Mouse (Mus musculus) lung, embryonic 16.5 days (tissue): ENCODE data around the gene Bin2. TPM values are rescaled to one million over a fixed set of nuclear protein-coding genes. Genes with fewer than 3 reads are reported as not detected.

Experiments used
- ATAC-seq: fragments of 200-750 bp; cut with Nextera tagmentation; 2 replicates; pipeline ENCODE4 v1.8.0; 2017; ENCODE audit warnings: low read depth, mild to moderate bottlenecking, moderate library complexity
- H3K27ac ChIP-seq: fragments of 300-500 bp; sonication (generic); 2 replicates; pipeline ENCODE4 v1.5.1; 2014; ENCODE audit warnings: mild to moderate bottlenecking, control low read depth, low read length
- H3K27me3 ChIP-seq: fragments of 300-500 bp; sonication (generic); 2 replicates; pipeline ENCODE4 v1.6.1; 2014; ENCODE audit warnings: low read depth, low read length, mixed read lengths; ENCODE audit not compliant: control insufficient read depth, insufficient read depth
- H3K36me3 ChIP-seq: fragments of 300-500 bp; sonication (generic); 2 replicates; pipeline ENCODE4 v1.6.1; 2014; ENCODE audit warnings: low read length; ENCODE audit not compliant: control insufficient read depth, insufficient read depth
- H3K4me1 ChIP-seq: fragments of 300-500 bp; sonication (generic); replicated peaks from 2 replicates; pipeline ENCODE4 v1.6.1; 2014; ENCODE audit warnings: low read length, mixed read lengths; ENCODE audit not compliant: control insufficient read depth, insufficient read depth
- H3K4me2 ChIP-seq: fragments of 300-500 bp; sonication (generic); 2 replicates; pipeline ENCODE4 v1.6.1; 2014; ENCODE audit warnings: low read depth, low read length, control low read depth
- H3K4me3 ChIP-seq: fragments of 300-500 bp; sonication (generic); 2 replicates; pipeline ENCODE4 v1.5.1; 2014; ENCODE audit warnings: mild to moderate bottlenecking, low read length, control low read depth
- H3K9ac ChIP-seq: fragments of 300-500 bp; sonication (generic); 2 replicates; pipeline ENCODE4 v1.6.1; 2014; ENCODE audit warnings: low read length, control low read depth
- H3K9me3 ChIP-seq: fragments of 300-500 bp; sonication (generic); 2 replicates; pipeline ENCODE4 v1.6.1; 2016; ENCODE audit warnings: low read length; ENCODE audit not compliant: control insufficient read depth
- WGBS: fragments of 180-500 bp; shearing (Covaris S2); extraction: QIAGEN DNeasy Blood & Tissue Kit; methylation state at CpG from one replicate; pipeline ENCODE4 v1.1.7; 2014; 5-methylcytosine and 5-hydroxymethylcytosine counted together
- polyA plus RNA-seq: library from polyadenylated mRNA; unstranded; fragments of >200 nt; fragmentation: Nextera tagmentation; extraction: Ambion mirVana; gene quantifications from 2 replicates; pipeline ENCODE4 v1.2.1, GENCODE M21; 2015

Gene Bin2
- polyA plus RNA-seq, 1 experiment from 2014 or later: 4.6 TPM

DNA sequence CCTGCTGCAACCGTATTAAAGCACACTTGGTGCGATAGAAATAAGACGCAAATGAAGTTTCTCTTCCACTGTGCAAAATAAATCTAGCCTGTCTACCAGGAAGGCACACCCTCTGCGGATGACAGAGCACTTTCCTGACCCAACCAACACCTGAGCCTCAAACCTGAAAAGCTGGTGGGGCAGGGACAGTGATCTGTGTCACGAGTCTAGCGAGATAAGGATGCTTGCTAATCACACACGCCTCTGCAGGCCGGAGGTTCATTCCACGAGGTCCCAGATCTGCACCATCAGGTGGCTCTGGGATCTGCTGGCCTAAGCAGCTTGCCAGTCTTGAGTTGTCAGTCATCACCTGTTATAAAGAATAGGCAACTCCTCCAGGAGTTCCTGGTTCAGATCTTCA lies 17.7 kb downstream of the Bin2 start:
- H3K4me2 ChIP-seq: no peak overlapping the region
- no peak overlapping the region for H3K9ac ChIP-seq
- 49% methylated on average over 9 of the region's 9 CpGs for WGBS
- H3K9me3 ChIP-seq: no peaks in the 10 kb centered on the region
- no peaks in the 10 kb centered on the region for H3K27me3 ChIP-seq
- no peak for ATAC-seq
- H3K4me1 ChIP-seq: no peaks in the 10 kb centered on the region
- no peak overlapping the region for H3K4me3 ChIP-seq
- H3K36me3 ChIP-seq: no peaks in the 10 kb centered on the region
- H3K27ac ChIP-seq: no peak overlapping the region

DNA sequence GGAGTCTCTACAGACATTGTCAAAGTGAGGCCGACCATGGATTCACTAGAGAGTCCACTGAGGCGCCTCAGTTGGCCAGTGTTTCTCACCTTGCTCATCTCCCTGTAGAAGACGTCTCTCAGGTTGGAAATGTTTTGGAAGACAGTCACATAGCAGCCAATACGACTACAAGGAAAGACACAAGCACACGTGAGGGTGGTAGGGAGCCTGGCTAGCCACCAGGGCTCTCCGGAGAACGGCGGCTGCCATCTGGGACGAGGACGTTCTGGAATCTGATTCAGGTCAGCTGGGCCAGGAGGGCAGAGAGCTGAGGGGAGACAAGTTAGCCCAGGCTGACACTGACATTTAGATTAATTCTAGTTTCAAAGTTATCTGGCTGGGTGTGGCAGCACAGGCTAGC lies 19.2 kb downstream of the Bin2 start:
- no peaks in the 10 kb centered on the region for H3K4me1 ChIP-seq
- 83% methylated on average over 10 of the region's 10 CpGs for WGBS
- ATAC-seq: no peak
- no peak overlapping the region for H3K4me2 ChIP-seq
- H3K27ac ChIP-seq: no peak overlapping the region
- H3K9ac ChIP-seq: no peak overlapping the region
- no peaks in the 10 kb centered on the region for H3K9me3 ChIP-seq
- no peak overlapping the region for H3K4me3 ChIP-seq
- H3K27me3 ChIP-seq: no peaks in the 10 kb centered on the region; the same call in 1 of the 2 replicates
- no peaks in the 10 kb centered on the region for H3K36me3 ChIP-seq

DNA sequence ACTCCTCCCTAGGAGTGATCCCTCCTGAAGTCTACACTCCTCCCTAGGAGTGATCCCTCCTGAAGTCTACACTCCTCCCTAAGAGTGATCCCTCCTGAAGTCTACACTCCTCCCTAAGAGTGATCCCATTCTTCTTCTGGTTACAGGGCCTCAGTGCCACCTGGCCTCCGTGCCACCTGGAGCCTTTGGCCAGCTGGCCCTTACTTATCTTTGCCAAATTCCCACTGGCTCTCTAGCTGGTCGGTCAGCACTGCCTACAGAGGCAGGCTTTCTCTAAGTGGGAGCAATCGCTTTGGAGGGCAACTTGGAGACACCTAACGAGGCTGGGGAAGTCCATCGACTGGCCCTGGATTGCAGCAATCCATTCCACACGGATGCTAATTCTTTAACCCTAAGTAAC lies 23.2 kb downstream of the Bin2 start:
- no peaks in the 10 kb centered on the region for H3K9me3 ChIP-seq
- no peaks in the 10 kb centered on the region for H3K36me3 ChIP-seq
- no peak overlapping the region for H3K4me3 ChIP-seq
- H3K27ac ChIP-seq: no peak overlapping the region
- ATAC-seq: no peak
- no peaks in the 10 kb centered on the region for H3K4me1 ChIP-seq
- H3K4me2 ChIP-seq: no peak overlapping the region
- no peaks in the 10 kb centered on the region; the same call in 1 of the 2 replicates for H3K27me3 ChIP-seq
- WGBS: 66% methylated on average over 6 of the region's 6 CpGs
- no peak overlapping the region for H3K9ac ChIP-seq

DNA sequence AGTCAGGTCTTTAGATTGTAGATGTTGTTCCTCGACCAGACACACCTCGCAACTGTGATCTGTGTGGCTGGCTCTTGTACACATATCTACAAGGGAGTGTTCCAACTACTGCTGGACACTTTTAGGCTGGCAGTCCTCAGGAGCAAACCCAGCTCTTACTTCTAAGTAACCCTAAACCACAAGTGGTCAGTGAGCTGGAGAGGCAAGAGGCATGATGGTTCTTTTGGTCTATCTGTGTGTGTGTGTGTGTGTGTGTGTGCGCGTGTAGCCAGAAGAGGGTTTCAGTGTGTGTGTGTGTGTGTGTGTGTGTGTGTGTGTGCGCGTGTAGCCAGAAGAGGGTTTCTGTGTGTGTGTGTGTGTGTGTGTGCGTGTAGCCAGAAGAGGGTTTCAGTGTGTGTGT lies 26.9 kb downstream of the Bin2 start:
- Histone ChIP-seq H3K27ac (no peak overlapping the region), H3K27me3 (peaks cover 11% of the 10 kb centered on the region), H3K9ac (no peak overlapping the region), H3K4me1 (no peaks in the 10 kb centered on the region), H3K4me3 (no peak overlapping the region), H3K9me3 (no peaks in the 10 kb centered on the region), H3K36me3 (no peaks in the 10 kb centered on the region), H3K4me2 (no peak overlapping the region)
- 92% methylated on average over 7 of the region's 7 CpGs for WGBS
- ATAC-seq: no peak

DNA sequence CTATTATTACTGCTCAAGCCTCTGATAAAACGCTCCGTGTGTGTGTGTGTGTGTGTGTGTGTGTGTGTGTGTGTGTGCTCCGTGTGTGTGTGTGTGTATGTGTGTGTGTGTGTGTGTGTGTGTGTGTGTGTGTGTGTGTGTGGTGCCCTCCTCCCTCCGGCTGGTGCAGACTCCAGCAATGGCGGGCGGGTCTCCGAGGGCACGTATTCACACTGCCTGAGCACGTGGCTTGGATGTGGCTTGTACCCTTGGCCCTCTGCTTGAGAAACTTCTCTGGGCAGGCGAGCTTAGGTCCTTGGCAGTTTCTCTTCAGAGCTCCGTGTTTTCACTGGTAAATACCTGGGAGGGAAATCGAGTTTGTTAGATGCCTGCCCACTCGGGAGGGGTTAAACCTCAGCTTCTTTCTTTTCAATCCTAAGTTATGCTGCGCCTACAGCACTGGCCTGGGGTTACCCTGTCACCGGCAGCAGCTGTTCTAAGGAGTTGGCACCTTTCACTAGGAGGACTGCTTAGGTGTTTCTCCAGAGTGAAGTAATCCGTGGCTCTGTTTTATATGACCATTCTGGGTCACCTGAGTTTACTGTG lies 28.0 kb downstream of the Bin2 start:
- H3K27ac ChIP-seq: no peak overlapping the region
- H3K4me3 ChIP-seq: no peak overlapping the region
- 55% methylated on average over 16 of the region's 16 CpGs for WGBS
- H3K9ac ChIP-seq: no peak overlapping the region
- H3K27me3 ChIP-seq: peaks cover 21% of the 10 kb centered on the region
- H3K4me1 ChIP-seq: peaks cover 5% of the 10 kb centered on the region; the same call in 1 of the 2 replicates
- ATAC-seq: no peak
- no peak overlapping the region for H3K4me2 ChIP-seq
- H3K36me3 ChIP-seq: no peaks in the 10 kb centered on the region
- no peaks in the 10 kb centered on the region for H3K9me3 ChIP-seq

DNA sequence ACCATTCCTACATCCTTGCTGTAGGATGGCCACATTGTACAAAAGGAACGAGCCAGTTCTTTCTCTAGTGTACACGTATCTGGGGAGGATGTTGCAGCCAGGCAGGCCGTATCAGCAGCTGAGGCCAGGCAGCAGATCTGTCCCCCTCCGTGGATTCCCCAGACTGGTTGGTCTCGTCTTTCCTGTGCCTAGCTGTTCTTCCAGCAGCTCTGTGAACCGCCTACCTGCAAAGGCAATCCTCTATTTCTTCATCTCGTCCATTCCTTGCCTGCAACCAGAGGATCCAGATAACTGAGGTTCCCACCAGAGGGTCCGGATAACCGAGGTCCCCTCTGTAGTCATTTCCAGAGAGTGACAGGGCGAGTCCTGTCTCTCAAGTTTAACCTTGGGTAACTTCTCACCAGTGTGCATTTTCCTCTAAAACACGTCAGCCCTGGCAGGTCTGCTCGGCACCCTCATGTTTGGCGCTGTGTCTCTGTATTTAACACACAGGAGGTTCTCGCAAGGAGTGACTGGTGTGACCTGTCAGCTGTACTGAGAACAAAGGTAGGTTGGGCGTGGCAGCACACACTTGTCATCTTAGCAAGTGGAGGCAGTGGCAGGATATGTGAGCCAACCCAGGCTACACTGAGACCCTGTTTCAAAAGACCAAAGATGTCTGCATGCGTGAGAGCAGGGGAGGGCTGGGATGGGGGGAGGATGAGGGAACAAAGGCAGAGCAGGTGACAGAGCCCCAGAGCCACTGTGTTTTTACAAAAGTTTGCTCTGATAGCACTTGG lies 29.2 kb downstream of the Bin2 start:
- WGBS: 53% methylated on average over 16 of the region's 16 CpGs
- peaks cover 33% of the 10 kb centered on the region for H3K27me3 ChIP-seq
- no peak overlapping the region for H3K27ac ChIP-seq

DNA sequence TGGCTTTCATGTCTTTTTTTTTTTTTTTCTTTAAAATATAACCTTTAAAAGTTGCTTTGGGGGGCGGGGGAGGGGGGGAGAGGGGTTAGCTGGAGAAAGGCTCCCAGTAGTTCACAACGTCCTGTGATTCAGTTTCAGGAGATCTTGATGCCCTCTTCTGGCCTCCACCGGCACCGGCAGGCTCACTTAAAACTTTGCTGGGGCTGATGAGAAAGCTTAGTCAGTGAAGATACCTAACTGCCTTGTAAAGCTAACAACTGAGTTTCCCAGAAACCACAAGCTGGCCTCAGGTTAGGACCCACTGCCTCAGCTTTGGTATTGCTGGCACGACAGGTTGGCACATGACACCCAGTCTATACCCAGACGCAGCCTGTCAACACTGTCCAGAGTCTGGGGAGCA lies 31.7 kb downstream of the Bin2 start:
- Histone ChIP-seq H3K9me3 (no peaks in the 10 kb centered on the region), H3K4me3 (no peak overlapping the region; the same call in 1 of the 2 replicates), H3K36me3 (no peaks in the 10 kb centered on the region), H3K9ac (no peak overlapping the region), H3K4me1 (peaks cover 16% of the 10 kb centered on the region; the same call in 1 of the 2 replicates), H3K4me2 (peak overlapping the region; percentile 91; the same call in 1 of the 2 replicates), H3K27ac (peak overlapping the region; percentile 10; the same call in 1 of the 2 replicates), H3K27me3 (peaks cover 38% of the 10 kb centered on the region)
- ATAC-seq: no peak
- 16% methylated on average over 6 of the region's 6 CpGs for WGBS

More for the DNA sequence above, 29.2 kb downstream of the Bin2 start:
- no peak for ATAC-seq
- H3K9ac ChIP-seq: no peak overlapping the region
- H3K36me3 ChIP-seq: no peaks in the 10 kb centered on the region
- H3K4me2 ChIP-seq: no peak overlapping the region
- H3K4me1 ChIP-seq: peaks cover 16% of the 10 kb centered on the region; the same call in 1 of the 2 replicates
- no peaks in the 10 kb centered on the region for H3K9me3 ChIP-seq
- H3K4me3 ChIP-seq: no peak overlapping the region

DNA sequence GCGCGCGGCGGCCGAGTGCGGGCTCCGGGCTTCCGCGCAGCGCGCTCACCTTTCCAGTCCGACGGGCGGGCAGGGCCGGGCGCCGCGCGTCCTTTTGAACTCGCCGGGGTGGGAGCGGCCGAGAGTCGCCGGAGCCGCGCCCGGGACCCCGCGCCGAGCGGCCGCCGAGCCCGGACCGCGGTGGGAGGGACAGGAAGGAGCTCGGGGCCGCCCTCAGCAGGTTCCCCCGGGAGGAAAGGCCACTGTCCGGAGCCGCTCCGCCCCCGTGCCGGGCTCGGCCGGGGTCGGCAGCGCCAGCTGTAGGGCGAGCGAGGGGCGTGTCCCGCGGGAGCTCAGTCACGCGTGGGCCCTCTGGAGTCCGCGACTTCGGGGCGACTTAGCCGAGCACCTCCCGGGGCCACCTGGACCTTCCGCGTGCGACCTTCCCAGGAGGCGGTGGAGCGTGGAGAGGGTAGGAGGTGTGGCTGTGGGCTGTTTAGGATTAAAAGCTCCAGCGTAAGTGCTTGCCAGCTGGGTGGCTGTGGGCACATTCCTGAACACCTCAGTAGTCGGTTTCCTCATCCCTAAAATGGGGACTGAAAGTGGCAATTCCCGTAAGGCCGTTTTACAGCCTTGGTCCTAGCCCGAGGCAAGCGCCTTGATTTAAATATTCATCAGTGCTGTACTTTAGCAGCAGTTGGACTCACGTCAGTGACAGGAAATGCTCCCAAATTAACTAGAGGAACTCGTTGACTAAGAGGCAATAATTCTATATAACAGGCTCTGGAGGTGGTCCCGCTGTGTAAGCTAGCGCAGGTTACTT lies 32.5 kb downstream of the Bin2 start, which contains the start of gene Smagp:
Gene Smagp (minus strand): TSS at position 241 of the 802 bp plus-strand sequence.
- H3K36me3 ChIP-seq: no peaks in the 10 kb centered on the region
- H3K4me1 ChIP-seq: peaks cover 18% of the 10 kb centered on the region; the same call in 1 of the 2 replicates
- ATAC-seq: peak; percentile 74
- under 1% methylated on average over 77 of the region's 77 CpGs for WGBS
- H3K4me2 ChIP-seq: peak within 1 kb of the TSS; percentile 91
- no peaks in the 10 kb centered on the region for H3K9me3 ChIP-seq
- peak within 1 kb of the TSS; percentile 10; the same call in 1 of the 2 replicates for H3K27ac ChIP-seq
- H3K9ac ChIP-seq: peak within 1 kb of the TSS; percentile 66
- peak within 1 kb of the TSS; percentile 67 for H3K4me3 ChIP-seq
- peaks cover 38% of the 10 kb centered on the region for H3K27me3 ChIP-seq
